Mouse (Mus musculus) midbrain, embryonic 11.5 days (tissue): ENCODE measurements around the gene Gm9195. TPM values are rescaled to one million over a fixed set of nuclear protein-coding genes. Genes with fewer than 3 reads are reported as not detected.

Source experiments
- ATAC-seq: fragments of 200-750 bp; cut with Nextera tagmentation; 2 replicates; pipeline ENCODE4 v1.8.0; 2017; ENCODE audit warnings: moderate TSS enrichment, moderate library complexity; ENCODE audit not compliant: low FRiP score
- DNase-seq: peaks from one replicate; pipeline ENCODE4 v3.0.0; 2015; ENCODE audit warnings: low spot score; ENCODE audit errors: missing footprints
- H3K27ac ChIP-seq: fragments of 300-500 bp; sonication (generic); 2 replicates; pipeline ENCODE4 v1.5.1; 2014; ENCODE audit warnings: low read depth, low read length
- H3K27me3 ChIP-seq: fragments of 300-500 bp; sonication (generic); 2 replicates; pipeline ENCODE4 v1.6.1; 2014; ENCODE audit warnings: mild to moderate bottlenecking, low read length, moderate library complexity, mixed read lengths; ENCODE audit not compliant: control insufficient read depth, insufficient read depth
- H3K36me3 ChIP-seq: fragments of 300-500 bp; sonication (generic); 2 replicates; pipeline ENCODE4 v1.6.1; 2014; ENCODE audit warnings: mild to moderate bottlenecking, low read length, moderate library complexity, mixed read lengths; ENCODE audit not compliant: control insufficient read depth, insufficient read depth
- H3K4me1 ChIP-seq: fragments of 300-500 bp; sonication (generic); 2 replicates; pipeline ENCODE4 v1.6.1; 2014; ENCODE audit warnings: low read length; ENCODE audit not compliant: control insufficient read depth, insufficient read depth
- H3K4me2 ChIP-seq: fragments of 300-500 bp; sonication (generic); 2 replicates; pipeline ENCODE4 v1.6.1; 2014; ENCODE audit warnings: mild to moderate bottlenecking, moderate library complexity
- H3K4me3 ChIP-seq: fragments of 300-500 bp; sonication (generic); 2 replicates; pipeline ENCODE4 v1.5.1; 2014; ENCODE audit warnings: low read depth, low read length
- H3K9ac ChIP-seq: fragments of 300-500 bp; sonication (generic); 2 replicates; pipeline ENCODE4 v1.6.1; 2014; ENCODE audit warnings: low read length
- H3K9me3 ChIP-seq: fragments of 300-500 bp; sonication (generic); 2 replicates; pipeline ENCODE4 v1.6.1; 2016; ENCODE audit warnings: low read length; ENCODE audit not compliant: control insufficient read depth
- WGBS: fragments of 180-500 bp; shearing (Covaris S2); extraction: QIAGEN DNeasy Blood & Tissue Kit; methylation state at CpG from one replicate; pipeline ENCODE4 v1.1.7; 2014; 5-methylcytosine and 5-hydroxymethylcytosine counted together
- polyA plus RNA-seq: library from polyadenylated mRNA; unstranded; fragments of >200 nt; fragmentation: Nextera tagmentation; extraction: Ambion mirVana; gene quantifications from 2 replicates; pipeline ENCODE4 v1.2.1, GENCODE M21; 2014

Gm9195 gene
- polyA plus RNA-seq, 1 experiment from 2014 or later = not detected

DNA sequence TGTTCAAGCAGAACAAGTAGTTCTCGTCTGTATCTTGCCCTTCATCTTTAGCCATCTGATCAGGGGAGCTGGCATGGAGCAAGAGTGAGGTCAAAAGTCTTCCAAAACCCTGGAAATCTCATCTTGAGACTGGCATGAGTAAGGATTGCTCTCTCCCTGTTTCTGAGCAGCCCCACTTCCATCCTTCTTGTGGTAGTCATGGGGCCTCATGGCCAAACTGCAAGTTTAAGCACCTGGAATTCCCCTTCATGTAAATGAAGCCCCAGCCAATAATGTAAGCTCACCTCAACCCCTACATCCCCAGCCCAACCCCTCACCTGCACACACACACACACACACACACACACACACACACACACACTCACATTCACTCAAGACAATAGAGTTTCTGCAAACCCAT lies 30.0 kb downstream of the Gm9195 start:
- ATAC-seq (no peak), DNase-seq (no peak)
- Histone ChIP-seq H3K4me3 (no peak overlapping the region), H3K27me3 (no peaks in the 10 kb centered on the region), H3K9ac (no peak overlapping the region), H3K27ac (no peak overlapping the region), H3K36me3 (no peaks in the 10 kb centered on the region), H3K4me2 (no peak overlapping the region), H3K9me3 (no peaks in the 10 kb centered on the region), H3K4me1 (no peaks in the 10 kb centered on the region)
- WGBS = 83% methylated on average over 1 of the region's 1 CpGs

DNA sequence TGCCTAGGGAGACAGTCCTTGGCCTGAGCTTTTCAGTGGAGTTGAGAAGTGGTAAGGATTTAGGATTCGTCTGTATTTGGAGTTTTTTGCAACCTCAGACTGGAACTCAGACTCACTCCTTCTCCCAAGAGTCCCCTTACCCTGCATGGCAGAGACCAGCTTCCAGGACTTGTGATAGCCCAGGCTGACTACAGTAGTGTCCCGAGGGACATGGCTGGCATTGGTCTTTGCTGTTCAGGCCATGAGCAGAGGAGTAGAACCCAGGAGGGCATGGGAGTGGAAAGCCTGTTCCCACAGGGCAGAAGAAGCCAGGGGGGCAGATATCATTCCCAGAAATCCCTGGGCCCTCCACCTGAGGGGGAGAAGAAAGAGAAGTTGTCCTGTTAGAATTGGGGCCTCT lies 31.3 kb downstream of the Gm9195 start:
- no peak for ATAC-seq
- Histone ChIP-seq H3K27ac (no peak overlapping the region), H3K4me3 (no peak overlapping the region), H3K4me2 (no peak overlapping the region), H3K36me3 (no peaks in the 10 kb centered on the region), H3K9ac (no peak overlapping the region), H3K9me3 (no peaks in the 10 kb centered on the region), H3K27me3 (no peaks in the 10 kb centered on the region), H3K4me1 (no peaks in the 10 kb centered on the region)
- WGBS = 84% methylated on average over 2 of the region's 2 CpGs
- DNase-seq = no peak

DNA sequence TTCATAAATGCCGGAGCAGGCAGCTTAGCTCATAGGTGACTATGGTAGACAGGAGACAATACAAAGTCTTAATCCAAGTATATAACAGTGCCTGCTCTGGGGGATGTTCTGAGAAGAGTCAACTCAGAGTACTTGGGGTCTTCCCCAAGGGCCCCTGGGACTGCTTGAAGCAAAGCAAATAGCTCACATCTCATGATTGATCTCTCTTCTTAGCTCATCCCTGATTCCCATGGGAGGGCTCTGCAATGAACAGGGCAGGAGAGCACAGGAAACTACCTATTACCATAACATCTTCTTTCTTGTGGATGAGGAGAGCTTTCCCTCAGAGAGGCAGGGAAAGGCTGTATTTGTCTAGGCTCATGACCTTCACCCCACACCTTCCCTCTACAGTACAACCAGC lies 32.7 kb downstream of the Gm9195 start:
- WGBS = 88% methylated on average over 1 of the region's 1 CpGs
- Histone ChIP-seq H3K27me3 (no peaks in the 10 kb centered on the region), H3K27ac (no peak overlapping the region), H3K4me2 (no peak overlapping the region), H3K36me3 (no peaks in the 10 kb centered on the region), H3K4me3 (no peak overlapping the region), H3K9ac (no peak overlapping the region), H3K9me3 (no peaks in the 10 kb centered on the region), H3K4me1 (no peaks in the 10 kb centered on the region)
- DNase-seq (no peak), ATAC-seq (no peak)

DNA sequence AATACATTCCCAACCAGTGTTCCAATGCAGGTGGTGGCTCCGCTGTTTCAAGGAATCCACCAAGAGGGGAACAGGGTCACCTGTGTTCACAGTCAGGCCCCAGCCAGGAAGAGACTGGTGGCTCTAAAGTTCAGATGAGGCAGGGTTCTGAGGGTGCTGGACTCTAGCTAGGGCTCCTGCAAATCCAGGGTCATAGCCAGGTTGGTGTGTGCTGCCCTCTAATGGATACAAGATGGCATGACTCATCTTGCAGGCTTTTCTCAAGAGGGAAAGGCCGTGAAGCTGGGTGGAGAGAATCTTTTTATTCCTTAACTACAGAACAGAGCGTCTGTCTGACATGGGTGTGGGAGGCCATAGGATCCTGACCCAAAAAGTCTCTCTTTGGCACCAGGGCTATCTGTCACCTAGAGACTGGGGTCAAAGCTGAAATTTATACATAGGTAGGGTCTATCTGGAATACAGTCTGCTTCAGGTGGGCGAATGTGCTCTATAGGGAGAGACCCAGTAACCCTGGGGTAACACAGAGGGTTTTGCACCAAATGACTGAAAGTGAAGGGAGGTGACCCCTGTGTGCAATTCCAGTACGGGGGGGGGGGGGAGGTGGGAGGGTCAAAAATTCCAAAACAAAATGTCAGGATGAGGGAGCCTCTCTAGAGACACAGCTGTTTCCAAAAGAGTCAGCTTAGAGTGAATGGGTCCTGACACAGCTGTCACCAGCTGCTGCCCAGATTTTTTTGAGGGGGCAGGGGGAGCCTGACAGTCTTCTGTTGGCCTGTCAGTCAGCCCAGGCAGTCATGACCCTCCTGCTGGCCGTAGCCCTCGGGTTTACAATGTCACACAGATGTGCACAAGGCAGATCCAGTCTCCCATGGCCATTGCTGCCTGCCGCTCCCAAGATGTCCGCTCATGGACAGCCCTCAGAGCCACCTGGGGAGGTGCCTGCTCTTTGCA lies 44.2 kb downstream of the Gm9195 start:
- Histone ChIP-seq H3K4me2 (no peak overlapping the region), H3K27ac (no peak overlapping the region), H3K9me3 (no peaks in the 10 kb centered on the region), H3K9ac (no peak overlapping the region), H3K27me3 (no peaks in the 10 kb centered on the region), H3K36me3 (no peaks in the 10 kb centered on the region), H3K4me1 (no peaks in the 10 kb centered on the region), H3K4me3 (no peak overlapping the region)
- 62% methylated on average over 9 of the region's 9 CpGs for WGBS
- DNase-seq (no peak), ATAC-seq (peak; percentile 60; the same call in 1 of the 2 replicates)

DNA sequence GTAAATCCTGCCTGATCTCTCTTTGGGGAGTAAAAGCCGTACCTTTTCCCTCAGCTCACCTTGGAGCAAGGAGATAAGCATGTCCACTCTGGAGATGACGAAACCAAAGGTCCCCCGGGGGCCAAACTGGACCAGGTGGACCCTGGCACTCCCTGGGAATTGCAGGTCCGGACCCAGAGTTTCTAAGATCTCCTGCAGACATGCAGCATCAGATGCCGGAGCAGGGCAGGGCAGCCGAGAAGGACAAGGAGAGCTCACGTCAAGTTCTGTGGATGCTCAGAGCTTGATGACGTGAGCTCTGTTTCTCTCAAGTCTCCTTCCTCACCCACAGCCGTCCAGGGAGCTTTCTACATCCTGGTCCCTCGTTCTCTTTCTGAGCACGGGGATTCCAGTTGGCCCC lies 48.7 kb downstream of the Gm9195 start:
- H3K4me1 ChIP-seq = no peaks in the 10 kb centered on the region
- 75% methylated on average over 11 of the region's 11 CpGs for WGBS
- no peak for DNase-seq
- H3K4me2 ChIP-seq = no peak overlapping the region
- no peaks in the 10 kb centered on the region for H3K9me3 ChIP-seq
- no peaks in the 10 kb centered on the region for H3K27me3 ChIP-seq
- H3K9ac ChIP-seq = no peak overlapping the region
- ATAC-seq = no peak
- H3K36me3 ChIP-seq = no peaks in the 10 kb centered on the region
- no peak overlapping the region for H3K27ac ChIP-seq
- no peak overlapping the region for H3K4me3 ChIP-seq

DNA sequence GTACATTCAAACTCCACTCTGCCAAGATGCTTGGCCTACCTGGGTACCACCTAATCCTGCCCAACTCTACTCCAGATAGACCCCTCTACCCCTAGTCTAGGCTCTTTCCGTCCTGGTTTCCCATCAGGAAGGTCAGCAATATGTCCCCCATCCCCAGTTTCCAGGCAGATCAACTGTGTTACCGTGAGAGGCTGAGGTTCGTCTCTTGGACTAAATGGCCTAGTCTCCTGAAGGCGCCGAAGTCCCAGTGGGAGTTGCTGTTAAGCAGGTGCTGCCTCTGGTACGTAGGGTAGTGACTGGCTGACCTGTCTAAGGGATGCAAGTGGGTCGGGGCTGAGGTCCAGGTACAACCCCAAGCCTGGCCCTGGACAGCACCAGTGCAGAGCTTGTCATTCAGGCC lies 50.7 kb downstream of the Gm9195 start:
- Histone ChIP-seq H3K27me3 (no peaks in the 10 kb centered on the region), H3K27ac (no peak overlapping the region), H3K9ac (no peak overlapping the region), H3K36me3 (no peaks in the 10 kb centered on the region), H3K4me2 (no peak overlapping the region), H3K4me3 (no peak overlapping the region), H3K9me3 (no peaks in the 10 kb centered on the region), H3K4me1 (no peaks in the 10 kb centered on the region)
- ATAC-seq (no peak), DNase-seq (no peak)
- WGBS = 85% methylated on average over 7 of the region's 7 CpGs

DNA sequence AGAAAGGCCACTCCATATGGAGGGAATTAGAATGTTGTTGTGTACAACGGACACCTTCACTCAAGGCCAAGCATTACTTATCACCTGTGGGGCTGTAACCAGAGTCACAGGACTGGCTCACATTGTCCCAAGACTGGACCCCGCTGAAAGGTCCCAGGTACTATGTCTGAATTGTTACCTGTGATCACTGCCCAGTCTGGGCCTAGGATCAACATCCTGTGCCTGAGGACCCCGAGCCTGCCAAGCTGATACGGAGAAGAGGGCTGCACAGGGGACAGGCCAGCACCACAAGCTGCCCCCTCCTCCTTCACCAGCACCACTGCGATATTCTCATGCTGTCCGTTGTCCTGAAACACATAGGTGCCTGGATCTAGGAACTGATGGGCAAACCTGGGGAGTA lies 51.2 kb downstream of the Gm9195 start:
- H3K4me1 ChIP-seq = no peaks in the 10 kb centered on the region
- H3K27ac ChIP-seq = no peak overlapping the region
- H3K4me3 ChIP-seq = no peak overlapping the region
- DNase-seq = no peak
- H3K36me3 ChIP-seq = no peaks in the 10 kb centered on the region
- no peaks in the 10 kb centered on the region for H3K9me3 ChIP-seq
- H3K4me2 ChIP-seq = no peak overlapping the region
- no peak overlapping the region for H3K9ac ChIP-seq
- 93% methylated on average over 6 of the region's 6 CpGs for WGBS
- no peaks in the 10 kb centered on the region for H3K27me3 ChIP-seq
- no peak for ATAC-seq

DNA sequence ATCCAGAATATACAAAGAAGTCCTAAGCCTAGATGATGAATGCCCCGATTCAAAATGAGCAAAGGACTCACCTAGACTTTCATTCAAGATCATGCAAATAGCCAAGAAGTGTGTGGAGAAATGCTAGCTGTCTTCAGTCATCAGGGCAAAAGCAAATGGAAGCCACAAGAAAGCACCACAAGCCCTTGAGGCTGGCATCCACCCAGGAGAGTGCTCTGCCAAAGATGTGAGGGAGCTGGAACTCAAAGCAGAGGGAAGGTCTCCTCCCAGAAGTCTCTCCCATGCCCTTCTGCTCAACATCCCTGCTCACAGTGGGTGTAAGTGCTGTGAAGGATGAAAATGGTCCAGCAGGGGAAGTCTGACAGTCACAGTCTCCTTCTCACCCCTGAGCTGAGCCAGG lies 52.7 kb downstream of the Gm9195 start:
- ATAC-seq = no peak
- H3K27ac ChIP-seq = no peak overlapping the region
- no peak overlapping the region for H3K4me3 ChIP-seq
- no peaks in the 10 kb centered on the region for H3K27me3 ChIP-seq
- no peak overlapping the region for H3K9ac ChIP-seq
- no peak overlapping the region for H3K4me2 ChIP-seq
- H3K4me1 ChIP-seq = no peaks in the 10 kb centered on the region
- H3K9me3 ChIP-seq = no peaks in the 10 kb centered on the region
- 94% methylated on average over 1 of the region's 1 CpGs for WGBS
- no peak for DNase-seq
- H3K36me3 ChIP-seq = no peaks in the 10 kb centered on the region

DNA sequence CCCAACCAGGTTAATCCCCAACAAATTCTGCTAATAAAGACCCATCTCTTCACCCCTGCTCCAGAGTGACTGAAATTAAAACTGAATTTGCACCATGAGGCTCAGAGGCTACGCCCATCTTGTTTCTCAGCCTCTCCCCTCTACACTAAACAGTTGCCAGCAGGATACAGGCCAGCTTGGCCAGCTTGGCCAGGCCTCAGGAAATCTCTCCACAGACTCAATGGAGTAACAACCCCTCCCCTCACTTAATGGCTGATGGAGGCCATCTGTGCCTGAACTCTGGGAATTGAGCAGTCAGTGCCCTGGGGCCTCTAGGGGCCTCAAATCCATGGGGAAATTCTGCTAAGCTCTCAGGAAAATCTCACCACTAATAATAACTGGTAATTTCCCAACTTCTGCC lies 101.9 kb downstream of the Gm9195 start:
- ATAC-seq (peak; percentile 24; the same call in 1 of the 2 replicates), DNase-seq (no peak)
- H3K27me3 ChIP-seq = no peaks in the 10 kb centered on the region
- H3K4me2 ChIP-seq = no peak overlapping the region
- no peak overlapping the region for H3K27ac ChIP-seq
- H3K4me3 ChIP-seq = no peak overlapping the region
- WGBS = 80% methylated on average over 1 of the region's 1 CpGs
- no peaks in the 10 kb centered on the region for H3K36me3 ChIP-seq
- no peaks in the 10 kb centered on the region for H3K9me3 ChIP-seq
- no peak overlapping the region for H3K9ac ChIP-seq
- H3K4me1 ChIP-seq = no peaks in the 10 kb centered on the region
